Mouse (Mus musculus) midbrain, embryonic 11.5 days (tissue): ENCODE measurements at regions not wholly inside any gene's neighbourhood (a gene's known extent, or its start where the extent isn't known, plus 50 kb on each side); places are given as distances from the start of the nearest gene placed in this dataset.
"Not testable (repeated sequence)": the region's sequence is repeated elsewhere in the genome, so short reads cannot be mapped to it uniquely, and the experiment has no call there.

Source experiments
- ATAC-seq: fragments of 200-750 bp; cut with Nextera tagmentation; 2 replicates; pipeline ENCODE4 v1.8.0; 2017; ENCODE audit warnings: moderate TSS enrichment, moderate library complexity; ENCODE audit not compliant: low FRiP score
- DNase-seq: peaks from one replicate; pipeline ENCODE4 v3.0.0; 2015; ENCODE audit warnings: low spot score; ENCODE audit errors: missing footprints
- H3K27ac ChIP-seq: fragments of 300-500 bp; sonication (generic); 2 replicates; pipeline ENCODE4 v1.5.1; 2014; ENCODE audit warnings: low read depth, low read length
- H3K27me3 ChIP-seq: fragments of 300-500 bp; sonication (generic); 2 replicates; pipeline ENCODE4 v1.6.1; 2014; ENCODE audit warnings: mild to moderate bottlenecking, low read length, moderate library complexity, mixed read lengths; ENCODE audit not compliant: control insufficient read depth, insufficient read depth
- H3K36me3 ChIP-seq: fragments of 300-500 bp; sonication (generic); 2 replicates; pipeline ENCODE4 v1.6.1; 2014; ENCODE audit warnings: mild to moderate bottlenecking, low read length, moderate library complexity, mixed read lengths; ENCODE audit not compliant: control insufficient read depth, insufficient read depth
- H3K4me1 ChIP-seq: fragments of 300-500 bp; sonication (generic); 2 replicates; pipeline ENCODE4 v1.6.1; 2014; ENCODE audit warnings: low read length; ENCODE audit not compliant: control insufficient read depth, insufficient read depth
- H3K4me2 ChIP-seq: fragments of 300-500 bp; sonication (generic); 2 replicates; pipeline ENCODE4 v1.6.1; 2014; ENCODE audit warnings: mild to moderate bottlenecking, moderate library complexity
- H3K4me3 ChIP-seq: fragments of 300-500 bp; sonication (generic); 2 replicates; pipeline ENCODE4 v1.5.1; 2014; ENCODE audit warnings: low read depth, low read length
- H3K9ac ChIP-seq: fragments of 300-500 bp; sonication (generic); 2 replicates; pipeline ENCODE4 v1.6.1; 2014; ENCODE audit warnings: low read length
- H3K9me3 ChIP-seq: fragments of 300-500 bp; sonication (generic); 2 replicates; pipeline ENCODE4 v1.6.1; 2016; ENCODE audit warnings: low read length; ENCODE audit not compliant: control insufficient read depth
- WGBS: fragments of 180-500 bp; shearing (Covaris S2); extraction: QIAGEN DNeasy Blood & Tissue Kit; methylation state at CpG from one replicate; pipeline ENCODE4 v1.1.7; 2014; 5-methylcytosine and 5-hydroxymethylcytosine counted together

GRCm38 (mm10) chr15:19778651-19779050 lies 670.4 kb upstream of the Cdh12 start:
- Histone ChIP-seq H3K4me1 (no peaks in the 10 kb centered on the region), H3K4me3 (no peak overlapping the region), H3K27ac (no peak overlapping the region), H3K9me3 (no peaks in the 10 kb centered on the region), H3K36me3 (no peaks in the 10 kb centered on the region), H3K9ac (no peak overlapping the region), H3K4me2 (no peak overlapping the region), H3K27me3 (no peaks in the 10 kb centered on the region)
- ATAC-seq: no peak
- 62% methylated on average over 1 of the region's 1 CpGs for WGBS
- DNase-seq: no peak

- DNase-seq: no peak
- Histone ChIP-seq H3K4me3 (no peak overlapping the region), H3K4me2 (no peak overlapping the region), H3K9ac (no peak overlapping the region), H3K27ac (no peak overlapping the region), H3K36me3 (no peaks in the 10 kb centered on the region), H3K9me3 (no peaks in the 10 kb centered on the region), H3K4me1 (no peaks in the 10 kb centered on the region), H3K27me3 (no peaks in the 10 kb centered on the region)
- 6% methylated on average over 3 of the region's 3 CpGs for WGBS
- peak; percentile 54; the same call in 1 of the 2 replicates for ATAC-seq
Measured at GRCm38 (mm10) chr15:19783883-19784282, 665.2 kb upstream of the Cdh12 start.

- no peak overlapping the region for H3K4me2 ChIP-seq
- H3K9ac ChIP-seq: no peak overlapping the region
- no peaks in the 10 kb centered on the region for H3K9me3 ChIP-seq
- no peaks in the 10 kb centered on the region for H3K36me3 ChIP-seq
- DNase-seq (no peak), ATAC-seq (no peak)
- H3K4me1 ChIP-seq: no peaks in the 10 kb centered on the region
- no peak overlapping the region for H3K27ac ChIP-seq
- no peak overlapping the region for H3K4me3 ChIP-seq
- no peaks in the 10 kb centered on the region for H3K27me3 ChIP-seq
Measured at GRCm38 (mm10) chr15:19806994-19807393, 642.1 kb upstream of the Cdh12 start.

- Histone ChIP-seq H3K4me3 (no peak overlapping the region), H3K27ac (no peak overlapping the region), H3K4me1 (no peaks in the 10 kb centered on the region), H3K4me2 (no peak overlapping the region), H3K9me3 (no peaks in the 10 kb centered on the region), H3K9ac (no peak overlapping the region), H3K36me3 (no peaks in the 10 kb centered on the region), H3K27me3 (no peaks in the 10 kb centered on the region)
- DNase-seq (no peak), ATAC-seq (no peak)
- 91% methylated on average over 5 of the region's 5 CpGs for WGBS
Measured at GRCm38 (mm10) chr15:19813647-19814046, 635.4 kb upstream of the Cdh12 start.

- not testable (repeated sequence) for H3K4me2 ChIP-seq, ATAC-seq, H3K27me3 ChIP-seq, H3K4me3 ChIP-seq, DNase-seq, H3K4me1 ChIP-seq, H3K27ac ChIP-seq, H3K9me3 ChIP-seq, H3K36me3 ChIP-seq, H3K9ac ChIP-seq
- WGBS: 87% methylated on average over 13 of the region's 13 CpGs
Measured at GRCm38 (mm10) chr15:19856892-19857655, 592.0 kb upstream of the Cdh12 start.

- Histone ChIP-seq H3K4me2 (no peak overlapping the region), H3K9ac (no peak overlapping the region), H3K9me3 (no peaks in the 10 kb centered on the region), H3K4me1 (no peaks in the 10 kb centered on the region), H3K27ac (no peak overlapping the region), H3K27me3 (no peaks in the 10 kb centered on the region), H3K4me3 (no peak overlapping the region), H3K36me3 (no peaks in the 10 kb centered on the region)
- ATAC-seq (no peak), DNase-seq (no peak)
- 56% methylated on average over 2 of the region's 2 CpGs for WGBS
Measured at GRCm38 (mm10) chr15:19857656-19858006, 591.4 kb upstream of the Cdh12 start.

- DNase-seq (no peak), ATAC-seq (no peak)
- H3K27ac ChIP-seq: no peak overlapping the region
- no peak overlapping the region for H3K9ac ChIP-seq
- H3K4me3 ChIP-seq: no peak overlapping the region
- WGBS: 91% methylated on average over 1 of the region's 1 CpGs
- H3K9me3 ChIP-seq: no peaks in the 10 kb centered on the region
- no peak overlapping the region for H3K4me2 ChIP-seq
- no peaks in the 10 kb centered on the region for H3K27me3 ChIP-seq
- H3K36me3 ChIP-seq: no peaks in the 10 kb centered on the region
- H3K4me1 ChIP-seq: no peaks in the 10 kb centered on the region
Measured at GRCm38 (mm10) chr15:19858668-19859067, 590.4 kb upstream of the Cdh12 start.

GRCm38 (mm10) chr15:19863979-19864378 lies 585.1 kb upstream of the Cdh12 start:
- no peaks in the 10 kb centered on the region for H3K4me1 ChIP-seq
- no peak overlapping the region for H3K9ac ChIP-seq
- ATAC-seq: no peak
- no peak overlapping the region for H3K27ac ChIP-seq
- no peak overlapping the region for H3K4me2 ChIP-seq
- 48% methylated on average over 1 of the region's 1 CpGs for WGBS
- H3K4me3 ChIP-seq: no peak overlapping the region
- DNase-seq: no peak
- no peaks in the 10 kb centered on the region for H3K36me3 ChIP-seq
- no peaks in the 10 kb centered on the region for H3K9me3 ChIP-seq
- H3K27me3 ChIP-seq: no peaks in the 10 kb centered on the region

- no peak overlapping the region for H3K9ac ChIP-seq
- ATAC-seq (no peak), DNase-seq (no peak)
- no peak overlapping the region for H3K4me2 ChIP-seq
- WGBS: 61% methylated on average over 1 of the region's 1 CpGs
- H3K27ac ChIP-seq: no peak overlapping the region
- no peaks in the 10 kb centered on the region for H3K4me1 ChIP-seq
- H3K36me3 ChIP-seq: no peaks in the 10 kb centered on the region
- no peak overlapping the region for H3K4me3 ChIP-seq
- no peaks in the 10 kb centered on the region for H3K9me3 ChIP-seq
- H3K27me3 ChIP-seq: no peaks in the 10 kb centered on the region
Measured at GRCm38 (mm10) chr15:19866559-19866958, 582.5 kb upstream of the Cdh12 start.
